Mouse (Mus musculus): ENCODE measurements around the gene Gm15557. TPM values are rescaled to one million over a fixed set of nuclear protein-coding genes. Genes with fewer than 3 reads are reported as not detected.
A peak's percentile ranks its signal among the peaks of the same experiment; 100 is the strongest.

The Gm15557 gene
- total RNA-seq, 2 experiments from 2014 or later: not detected

DNA sequence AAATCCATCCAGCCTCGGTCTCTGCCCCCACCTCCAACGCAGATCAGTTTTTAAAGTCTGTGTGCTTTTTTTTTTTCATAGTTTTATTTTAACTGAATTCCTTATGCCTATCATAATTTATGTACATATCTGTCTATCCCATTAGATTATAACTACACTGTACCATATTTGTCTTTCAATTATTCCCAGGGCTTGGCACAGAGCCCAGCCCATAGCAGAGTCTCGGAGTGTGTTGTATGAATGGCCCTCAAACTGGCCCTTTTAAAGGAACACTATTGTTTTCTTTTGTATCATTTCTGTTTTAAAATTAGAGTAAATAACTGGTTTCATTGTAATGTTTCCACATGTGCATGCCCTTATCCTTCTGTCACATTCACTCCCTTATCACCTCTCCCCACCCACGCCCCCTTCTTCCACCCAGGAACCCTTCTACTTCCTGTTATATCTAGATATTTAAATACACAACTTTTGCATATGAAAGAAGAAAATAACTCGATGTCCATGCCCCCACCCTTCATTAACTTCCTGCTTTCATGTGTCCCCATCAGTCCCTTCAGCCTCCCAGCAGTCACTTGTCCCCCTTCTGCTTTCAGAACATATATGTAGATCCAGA is 7.0 kb downstream of the Gm15557 start:
- peak; percentile 53; the same call in 1 of the 2 replicates for ATAC-seq (replicated peaks; ENCODE audit: low FRiP score, poor library complexity, severe bottlenecking)

DNA sequence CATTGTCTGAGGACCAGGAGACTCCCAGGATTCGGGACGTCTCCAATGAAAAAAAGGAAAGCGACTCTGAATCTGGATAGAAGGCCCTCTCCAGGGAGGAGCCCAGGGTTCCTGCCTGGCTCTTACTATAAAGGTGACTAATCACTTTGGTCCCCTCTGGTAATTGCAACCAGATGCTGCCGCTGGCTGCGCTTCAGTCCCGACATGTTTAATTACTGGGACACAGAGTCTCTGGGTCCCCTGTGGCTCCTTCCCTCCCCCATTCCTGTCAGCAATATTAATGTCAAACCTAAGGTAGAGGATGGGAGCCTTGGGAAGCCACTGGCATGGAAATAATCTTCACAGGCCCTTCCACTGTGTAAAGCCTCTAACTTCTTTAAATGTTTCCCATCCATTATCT is 8.8 kb downstream of the Gm15557 start:
- no peak for ATAC-seq (replicated peaks; ENCODE audit: low FRiP score, poor library complexity, severe bottlenecking)

DNA sequence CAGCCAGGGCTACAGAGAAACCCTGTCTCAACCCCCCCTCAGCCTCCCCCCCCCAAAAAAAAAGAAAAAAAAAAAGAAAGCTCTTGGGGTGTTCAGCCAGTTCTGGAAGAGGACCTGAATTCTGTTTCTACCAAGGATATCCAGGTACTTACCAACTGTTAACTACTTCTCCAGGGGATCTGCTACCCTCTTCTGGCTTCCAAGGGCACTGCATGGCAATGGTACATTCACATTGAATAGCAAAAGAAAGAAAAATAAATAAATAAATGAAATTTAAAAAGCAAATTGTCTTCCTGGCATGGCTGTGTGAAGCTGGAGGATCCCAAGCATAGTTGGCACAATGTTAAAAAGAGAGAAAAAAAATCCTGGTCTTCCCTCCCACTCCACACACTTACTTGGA is 11.5 kb downstream of the Gm15557 start:
- no peak for ATAC-seq (replicated peaks; ENCODE audit: low FRiP score, poor library complexity, severe bottlenecking)

DNA sequence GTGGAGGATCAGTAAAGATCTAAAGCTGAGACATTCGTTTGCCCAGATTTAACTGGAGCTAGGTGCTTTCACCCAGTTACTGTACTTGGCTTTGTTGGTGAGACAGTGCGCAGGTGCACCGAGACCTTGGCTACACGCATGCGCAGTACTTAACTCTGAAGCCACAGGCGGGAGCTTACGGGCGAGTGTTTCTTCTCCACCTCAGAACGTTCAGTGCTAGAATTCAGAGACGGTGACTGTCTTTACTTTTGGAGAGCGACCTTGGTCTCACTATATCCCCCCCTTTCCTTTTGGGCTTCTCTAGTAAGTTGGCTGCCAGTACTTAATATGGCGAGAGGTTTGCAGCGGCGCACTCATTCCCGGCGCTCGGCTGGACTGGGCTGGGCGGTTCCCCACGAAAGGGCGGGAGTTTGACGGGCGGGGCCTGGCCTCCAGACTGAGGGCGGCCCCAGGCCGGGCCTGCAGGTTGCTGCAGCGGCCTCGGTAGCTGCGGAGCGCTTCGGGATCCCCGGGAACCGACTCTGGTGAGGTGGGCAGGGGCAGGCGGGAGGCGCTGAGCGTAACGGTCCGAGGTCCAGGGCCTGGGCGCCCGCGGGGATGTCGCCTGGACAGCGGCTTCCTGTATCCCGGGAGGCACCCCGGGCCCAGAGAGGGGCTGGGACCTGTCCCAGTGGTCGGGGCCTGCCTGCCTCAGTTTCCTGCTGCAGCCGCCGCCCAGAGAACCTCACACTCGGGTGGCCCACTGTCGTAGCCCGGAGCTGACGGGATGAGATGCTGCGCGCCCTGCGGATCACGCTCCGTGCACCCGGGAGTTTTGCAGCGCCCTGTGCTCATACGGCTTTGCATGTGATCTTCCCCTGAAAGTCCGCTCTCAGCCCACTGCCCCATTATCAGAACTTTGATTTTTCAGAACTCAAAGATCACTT is 15.9 kb downstream of the Gm15557 start, which contains the start of gene Cep250:
Gene Cep250 (plus strand): TSS at position 325 of the 926 bp plus-strand sequence.
- ATAC-seq (replicated peaks; ENCODE audit: low FRiP score, poor library complexity, severe bottlenecking): peak; percentile 98

DNA sequence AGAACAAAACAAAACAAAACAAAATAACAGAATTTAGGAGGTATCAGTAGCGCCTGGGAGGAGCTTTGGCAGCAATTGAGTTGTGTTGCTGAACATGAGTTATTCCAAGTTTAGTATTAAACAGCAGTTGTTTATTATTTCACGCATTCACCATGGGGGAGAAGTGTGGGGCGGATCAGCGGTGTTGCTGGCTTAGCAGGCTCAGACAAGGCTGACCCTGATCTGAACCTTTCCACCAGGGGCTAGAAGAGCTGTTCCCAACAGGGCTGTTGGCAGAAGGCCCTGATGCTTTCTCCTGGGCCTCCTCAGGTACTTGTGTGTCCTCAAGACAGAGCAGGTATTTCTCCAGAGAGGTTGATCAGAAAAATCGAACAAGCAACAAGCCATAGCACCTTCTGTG is 19.5 kb downstream of the Gm15557 start:
- ATAC-seq (replicated peaks; ENCODE audit: low FRiP score, poor library complexity, severe bottlenecking): no peak

DNA sequence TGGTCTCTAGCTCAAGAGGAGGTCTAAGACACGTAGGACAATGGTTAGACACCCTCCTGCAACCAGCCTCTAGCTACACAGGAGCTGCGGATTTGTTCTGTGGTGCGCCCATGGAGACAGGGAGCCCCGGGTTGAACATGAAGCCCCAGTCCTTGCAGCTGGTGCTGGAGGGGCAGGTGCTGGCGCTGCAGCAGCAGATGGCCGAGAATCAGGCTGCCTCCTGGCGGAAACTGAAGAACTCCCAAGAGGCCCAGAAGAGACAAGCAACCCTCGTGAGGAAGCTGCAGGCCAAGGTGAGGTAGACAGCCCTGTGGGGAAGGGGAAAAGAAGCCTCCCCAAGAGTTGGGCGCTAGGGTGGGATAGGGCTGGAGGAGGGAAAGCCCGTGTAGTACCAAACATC is 21.3 kb downstream of the Gm15557 start:
- no peak for ATAC-seq (replicated peaks; ENCODE audit: low FRiP score, poor library complexity, severe bottlenecking)

DNA sequence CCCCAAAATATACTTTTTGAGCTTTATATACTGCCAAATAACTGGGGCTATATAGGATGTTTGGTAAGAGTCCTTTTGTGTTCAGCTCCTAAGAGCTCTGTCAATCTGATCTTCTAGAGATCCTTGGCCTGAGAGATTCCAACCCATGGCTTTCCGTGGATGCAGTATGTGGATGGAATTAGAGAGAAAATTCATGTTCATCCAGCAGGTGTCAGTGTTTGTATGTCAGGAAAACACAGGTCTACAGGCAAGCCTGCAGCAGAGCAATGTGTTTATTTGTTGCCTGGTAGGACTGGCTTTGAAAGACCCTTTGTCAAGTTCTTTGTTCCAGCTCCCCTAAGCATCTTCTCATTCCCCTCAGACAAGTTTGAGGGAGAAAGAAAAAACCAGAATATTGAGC is 22.5 kb downstream of the Gm15557 start:
- no peak for ATAC-seq (replicated peaks; ENCODE audit: low FRiP score, poor library complexity, severe bottlenecking)

DNA sequence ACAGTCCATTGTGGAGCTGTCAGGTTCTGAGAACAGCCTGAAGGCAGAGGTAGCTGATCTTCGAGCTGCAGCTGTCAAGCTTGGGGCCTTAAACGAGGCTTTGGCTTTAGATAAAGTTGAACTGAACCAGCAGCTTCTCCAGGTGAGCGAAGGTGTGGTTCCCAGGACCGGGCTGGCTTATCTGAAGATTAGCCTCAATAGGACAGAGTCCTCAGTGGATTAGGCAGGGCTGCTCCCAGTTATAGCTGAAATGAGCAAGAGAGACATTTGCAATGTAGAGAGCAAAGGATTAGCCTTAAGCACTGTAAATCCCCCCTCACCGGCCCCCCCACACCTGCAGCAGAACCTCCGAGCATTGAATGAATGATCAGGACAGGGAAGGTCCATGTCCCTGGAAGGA is 32.8 kb downstream of the Gm15557 start:
- no peak for ATAC-seq (replicated peaks; ENCODE audit: low FRiP score, poor library complexity, severe bottlenecking)

DNA sequence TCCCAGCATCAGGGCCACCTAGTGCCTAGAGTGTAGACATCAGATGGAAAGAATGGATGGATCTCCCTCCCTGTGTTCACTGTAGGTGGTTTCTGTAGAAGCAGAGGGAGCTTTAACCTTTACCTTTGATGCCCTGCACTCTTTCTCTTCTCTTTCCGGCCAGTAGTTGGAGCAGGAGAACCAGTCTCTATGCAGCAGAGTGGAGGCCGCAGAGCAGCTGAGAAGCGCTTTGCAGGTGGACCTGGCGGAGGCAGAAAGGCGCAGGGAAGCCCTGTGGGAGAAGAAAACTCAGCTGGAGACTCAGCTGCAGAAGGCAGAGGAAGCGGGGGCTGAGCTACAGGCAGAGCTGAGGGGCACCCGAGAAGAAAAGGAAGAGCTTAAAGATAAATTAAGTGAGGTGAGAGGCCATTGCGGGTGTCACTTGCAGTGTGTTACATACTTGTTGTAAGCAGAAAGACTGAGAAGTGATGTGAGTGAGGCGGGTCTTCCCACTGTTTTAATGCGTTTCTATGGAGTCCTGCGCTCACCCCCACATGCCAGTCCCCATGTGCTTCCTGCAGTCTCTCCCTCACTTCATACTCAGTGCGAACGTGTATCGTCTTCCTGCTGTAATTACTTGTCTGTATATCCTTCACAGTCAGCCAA is 33.7 kb downstream of the Gm15557 start:
- no peak for ATAC-seq (replicated peaks; ENCODE audit: low FRiP score, poor library complexity, severe bottlenecking)

DNA sequence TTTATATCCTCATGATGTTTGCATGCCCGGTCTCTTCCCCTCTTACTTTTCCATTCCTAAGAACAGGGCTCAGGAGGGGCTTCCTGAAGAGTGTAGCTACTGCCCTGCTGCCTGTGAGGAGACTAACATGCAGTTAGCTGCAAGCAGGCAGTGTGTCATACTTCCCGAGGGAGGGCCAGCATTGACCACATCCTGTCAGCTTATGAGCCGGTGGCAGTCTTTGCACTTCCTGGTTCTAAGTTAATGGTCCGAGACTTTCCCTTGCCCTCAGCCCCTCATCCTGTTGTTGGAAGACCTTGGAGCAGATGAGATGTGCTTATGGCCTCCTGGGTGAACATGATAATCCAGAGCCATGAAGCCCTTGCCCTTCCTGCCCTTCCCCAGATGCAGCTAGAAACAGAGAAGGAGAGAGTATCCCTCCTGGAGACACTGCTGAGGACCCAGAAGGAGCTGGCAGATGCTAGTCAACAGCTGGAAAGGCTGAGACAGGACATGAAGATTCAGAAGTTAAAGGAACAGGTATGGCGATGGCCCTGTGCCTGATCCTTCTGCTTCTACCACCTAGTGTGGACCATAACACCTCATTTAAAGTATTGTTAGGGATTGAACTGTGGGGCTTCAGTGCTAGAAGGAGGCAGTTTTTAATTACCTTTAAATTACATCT is 38.9 kb downstream of the Gm15557 start:
- no peak for ATAC-seq (replicated peaks; ENCODE audit: low FRiP score, poor library complexity, severe bottlenecking)

DNA sequence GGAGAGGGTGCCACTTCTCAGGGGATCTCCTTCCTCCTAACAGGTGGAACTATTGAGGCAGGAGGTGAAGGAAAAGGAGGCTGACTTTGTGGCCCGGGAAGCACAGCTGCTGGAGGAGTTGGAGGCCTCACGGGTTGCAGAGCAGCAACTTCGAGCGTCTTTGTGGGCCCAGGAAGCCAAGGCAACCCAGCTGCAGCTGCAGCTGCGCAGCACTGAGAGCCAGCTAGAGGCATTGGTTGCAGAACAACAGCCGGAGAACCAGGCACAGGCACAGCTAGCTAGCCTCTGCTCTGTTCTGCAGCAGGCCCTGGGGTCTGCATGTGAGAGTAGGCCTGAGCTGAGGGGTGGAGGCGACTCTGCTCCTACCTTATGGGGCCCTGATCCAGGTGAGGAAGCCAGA is 45.2 kb downstream of the Gm15557 start:
- no peak for ATAC-seq (replicated peaks; ENCODE audit: low FRiP score, poor library complexity, severe bottlenecking)

DNA sequence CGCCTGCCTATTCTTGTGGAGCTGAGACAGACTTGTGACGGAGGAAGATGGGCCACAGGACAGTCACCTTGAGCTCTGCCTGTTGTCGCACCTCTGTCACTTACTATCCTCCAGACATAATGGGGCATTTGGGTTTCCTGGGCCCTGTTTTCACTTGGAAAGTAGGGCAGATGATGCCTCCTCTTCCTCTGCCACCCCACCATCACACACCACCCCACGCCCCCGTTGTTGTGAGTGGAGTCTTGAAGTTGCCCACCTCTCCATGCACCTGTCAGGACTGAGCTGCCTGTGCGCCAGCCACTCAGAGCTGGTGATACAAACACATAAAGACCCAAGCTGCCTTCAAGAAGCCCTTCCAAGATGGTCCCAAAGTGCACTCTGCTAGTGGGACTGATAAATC is 46.6 kb downstream of the Gm15557 start:
- ATAC-seq (replicated peaks; ENCODE audit: low FRiP score, poor library complexity, severe bottlenecking): no peak

DNA sequence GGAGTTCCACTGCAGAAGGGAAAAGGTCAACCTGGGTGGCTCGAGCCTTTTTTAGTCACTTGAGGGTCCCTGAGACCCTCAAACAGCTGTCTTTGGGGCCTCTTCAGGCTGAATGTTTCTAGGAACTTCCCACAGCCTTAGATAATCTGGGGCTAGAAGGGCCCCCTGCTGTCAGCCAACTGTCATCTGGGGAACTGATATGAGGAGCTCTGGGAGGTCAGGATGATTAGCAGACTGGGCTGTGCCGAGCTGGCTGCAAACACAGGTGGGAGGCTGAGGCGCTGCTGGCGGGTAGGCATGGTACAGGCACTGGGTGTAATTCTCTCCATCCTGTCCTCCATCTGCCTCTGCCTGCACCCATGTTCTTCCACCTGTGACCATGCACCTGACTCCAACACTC is 48.6 kb downstream of the Gm15557 start:
- ATAC-seq (replicated peaks; ENCODE audit: low FRiP score, poor library complexity, severe bottlenecking): peak; percentile 84

DNA sequence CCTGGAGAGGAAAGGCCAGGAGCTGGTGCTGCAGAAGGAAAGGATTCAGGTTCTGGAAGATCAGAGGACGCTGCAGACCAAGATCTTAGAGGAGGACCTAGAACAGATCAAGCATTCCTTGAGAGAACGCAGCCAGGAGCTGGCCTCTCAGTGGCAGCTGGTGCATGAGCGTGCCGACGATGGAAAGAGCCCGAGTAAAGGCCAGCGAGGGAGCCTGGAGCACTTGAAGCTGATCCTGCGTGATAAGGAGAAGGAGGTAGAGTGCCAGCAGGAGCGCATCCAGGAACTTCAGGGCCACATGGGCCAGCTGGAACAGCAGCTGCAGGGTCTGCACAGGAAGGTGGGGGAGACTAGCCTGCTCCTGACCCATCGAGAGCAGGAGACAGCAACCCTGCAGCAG is 50.6 kb downstream of the Gm15557 start:
- no peak for ATAC-seq (replicated peaks; ENCODE audit: low FRiP score, poor library complexity, severe bottlenecking)

DNA sequence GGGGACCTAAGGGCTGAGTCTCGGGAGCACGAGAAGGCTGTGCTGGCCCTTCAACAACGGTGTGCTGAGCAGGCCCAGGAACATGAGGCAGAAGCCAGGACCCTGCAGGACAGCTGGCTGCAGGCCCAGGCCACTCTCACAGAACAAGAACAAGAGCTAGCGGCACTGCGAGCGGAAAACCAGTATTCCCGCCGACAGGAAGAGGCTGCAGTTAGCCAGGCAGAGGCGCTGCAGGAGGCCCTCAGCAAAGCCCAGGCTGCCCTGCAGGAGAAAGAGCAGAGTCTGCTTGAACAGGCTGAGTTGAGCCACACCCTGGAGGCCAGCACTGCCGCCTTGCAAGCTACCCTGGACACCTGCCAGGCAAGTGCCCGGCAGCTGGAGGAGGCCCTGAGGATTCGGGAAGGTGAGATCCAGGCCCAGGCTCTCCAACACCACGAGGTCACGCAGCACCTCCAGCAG is 51.4 kb downstream of the Gm15557 start:
- peak; percentile 80 for ATAC-seq (replicated peaks; ENCODE audit: low FRiP score, poor library complexity, severe bottlenecking)

Other genes starting within 250 kb of the Gm15557 start
- 35.6 and 35.7 TPM in 2 replicates for gene Trpc4ap, start 248.3 kb upstream of the Gm15557 start, total RNA-seq (2015; ENCODE audit: low replicate concordance)
- gene Trpc4ap, start 248.3 kb upstream of the Gm15557 start, total RNA-seq (2017; ENCODE audit: low replicate concordance): 19.7 and 49.9 TPM in 2 replicates
- gene Edem2, start 211.3 kb upstream of the Gm15557 start, total RNA-seq (2015; ENCODE audit: low replicate concordance): 11.3 and 12.3 TPM in 2 replicates
- 6.2 and 6.7 TPM in 2 replicates for gene Edem2, start 211.3 kb upstream of the Gm15557 start, total RNA-seq (2017; ENCODE audit: low replicate concordance)
- gene Gm17581, start 204.9 kb upstream of the Gm15557 start, total RNA-seq (2015; ENCODE audit: low replicate concordance): not detected in 2 replicates
- gene Gm17581, start 204.9 kb upstream of the Gm15557 start, total RNA-seq (2017; ENCODE audit: low replicate concordance): not detected in 2 replicates
- gene Procr, start 189.6 kb upstream of the Gm15557 start, total RNA-seq (2015; ENCODE audit: low replicate concordance): not detected in 2 replicates
- gene Procr, start 189.6 kb upstream of the Gm15557 start, total RNA-seq (2017; ENCODE audit: low replicate concordance): not detected in 2 replicates
- not detected in 2 replicates for gene Mmp24, start 165.4 kb upstream of the Gm15557 start, total RNA-seq (2015; ENCODE audit: low replicate concordance)
- gene Mmp24, start 165.4 kb upstream of the Gm15557 start, total RNA-seq (2017; ENCODE audit: low replicate concordance): not detected in 2 replicates
- not detected in 2 replicates for gene BC029722, start 121.3 kb upstream of the Gm15557 start, total RNA-seq (2015; ENCODE audit: low replicate concordance)
- 0.77 and 1.6 TPM in 2 replicates for gene BC029722, start 121.3 kb upstream of the Gm15557 start, total RNA-seq (2017; ENCODE audit: low replicate concordance)
- 68.1 and 91.0 TPM in 2 replicates for gene Eif6, start 113.8 kb upstream of the Gm15557 start, total RNA-seq (2015; ENCODE audit: low replicate concordance)
- 11.6 and 28.1 TPM in 2 replicates for gene Eif6, start 113.8 kb upstream of the Gm15557 start, total RNA-seq (2017; ENCODE audit: low replicate concordance)
- gene Fam83c, start 105.9 kb upstream of the Gm15557 start, total RNA-seq (2015; ENCODE audit: low replicate concordance): not detected in 2 replicates
- gene Fam83c, start 105.9 kb upstream of the Gm15557 start, total RNA-seq (2017; ENCODE audit: low replicate concordance): not detected in 2 replicates
- gene Uqcc1, start 10.4 kb upstream of the Gm15557 start, total RNA-seq (2015; ENCODE audit: low replicate concordance): 1.7 and 7.6 TPM in 2 replicates
- gene Uqcc1, start 10.4 kb upstream of the Gm15557 start, total RNA-seq (2017; ENCODE audit: low replicate concordance): 2.3 and 2.6 TPM in 2 replicates
- not detected in 2 replicates for gene Gdf5, start 4.6 kb downstream of the Gm15557 start, total RNA-seq (2015; ENCODE audit: low replicate concordance)
- gene Gdf5, start 4.6 kb downstream of the Gm15557 start, total RNA-seq (2017; ENCODE audit: low replicate concordance): not detected in 2 replicates
- 4.2 and 32.4 TPM in 2 replicates for gene Cep250, start 15.7 kb downstream of the Gm15557 start, total RNA-seq (2015; ENCODE audit: low replicate concordance)
- 18.5 and 19.2 TPM in 2 replicates for gene Cep250, start 15.7 kb downstream of the Gm15557 start, total RNA-seq (2017; ENCODE audit: low replicate concordance)
- not detected in 2 replicates for gene 6430550D23Rik, start 67.2 kb downstream of the Gm15557 start, total RNA-seq (2015; ENCODE audit: low replicate concordance)
- 0.26 TPM in 1 of 2 replicates, not detected in the other for gene 6430550D23Rik, start 67.2 kb downstream of the Gm15557 start, total RNA-seq (2017; ENCODE audit: low replicate concordance)
- gene Ergic3, start 67.3 kb downstream of the Gm15557 start, total RNA-seq (2015; ENCODE audit: low replicate concordance): 59.5 and 136 TPM in 2 replicates
- gene Ergic3, start 67.3 kb downstream of the Gm15557 start, total RNA-seq (2017; ENCODE audit: low replicate concordance): 18.6 and 22.6 TPM in 2 replicates
- not detected in 2 replicates for gene Fer1l4, start 112.2 kb downstream of the Gm15557 start, total RNA-seq (2015; ENCODE audit: low replicate concordance)
- not detected in 2 replicates for gene Fer1l4, start 112.2 kb downstream of the Gm15557 start, total RNA-seq (2017; ENCODE audit: low replicate concordance)
- gene Spag4, start 124.4 kb downstream of the Gm15557 start, total RNA-seq (2015; ENCODE audit: low replicate concordance): not detected in 2 replicates
- gene Spag4, start 124.4 kb downstream of the Gm15557 start, total RNA-seq (2017; ENCODE audit: low replicate concordance): not detected in 2 replicates
- gene Cpne1, start 171.2 kb downstream of the Gm15557 start, total RNA-seq (2015; ENCODE audit: low replicate concordance): 46.5 and 58.7 TPM in 2 replicates
- gene Cpne1, start 171.2 kb downstream of the Gm15557 start, total RNA-seq (2017; ENCODE audit: low replicate concordance): 14.9 and 26.0 TPM in 2 replicates
- 39.4 and 47.6 TPM in 2 replicates for gene Rbm12, start 171.2 kb downstream of the Gm15557 start, total RNA-seq (2015; ENCODE audit: low replicate concordance)
- 12.3 and 18.4 TPM in 2 replicates for gene Rbm12, start 171.2 kb downstream of the Gm15557 start, total RNA-seq (2017; ENCODE audit: low replicate concordance)
- gene Gm28036, start 186.4 kb downstream of the Gm15557 start, total RNA-seq (2015; ENCODE audit: low replicate concordance): 2.5 TPM in 1 of 2 replicates, not detected in the other
- 11.3 and 23.7 TPM in 2 replicates for gene Gm28036, start 186.4 kb downstream of the Gm15557 start, total RNA-seq (2017; ENCODE audit: low replicate concordance)
- gene Romo1, start 203.3 kb downstream of the Gm15557 start, total RNA-seq (2015; ENCODE audit: low replicate concordance): 26.8 and 43.6 TPM in 2 replicates
- 4.2 and 16.4 TPM in 2 replicates for gene Romo1, start 203.3 kb downstream of the Gm15557 start, total RNA-seq (2017; ENCODE audit: low replicate concordance)
- 56.6 and 86.8 TPM in 2 replicates for gene Nfs1, start 203.5 kb downstream of the Gm15557 start, total RNA-seq (2015; ENCODE audit: low replicate concordance)
- gene Nfs1, start 203.5 kb downstream of the Gm15557 start, total RNA-seq (2017; ENCODE audit: low replicate concordance): 20.4 and 21.9 TPM in 2 replicates
- gene Rbm39, start 239.5 kb downstream of the Gm15557 start, total RNA-seq (2015; ENCODE audit: low replicate concordance): 430 and 594 TPM in 2 replicates
- 425 and 602 TPM in 2 replicates for gene Rbm39, start 239.5 kb downstream of the Gm15557 start, total RNA-seq (2017; ENCODE audit: low replicate concordance)

All from erythroid progenitor cell, adult 5-6 weeks (primary cell).